Mouse (Mus musculus) C2C12 (cell line): ENCODE results near the gene Ssbp2. TPM values are rescaled to one million over a fixed set of nuclear protein-coding genes. Genes with fewer than 3 reads are reported as not detected.

Experiments used
- H3K27me3 ChIP-seq: one replicate; pipeline ENCODE4 v1.6.1; 2011; ENCODE audit not compliant: control insufficient read depth, insufficient read depth, insufficient read length
- H3K36me3 ChIP-seq: one replicate; pipeline ENCODE4 v1.6.1; 2011; ENCODE audit not compliant: control insufficient read depth, insufficient read depth
- H3K4me3 ChIP-seq: one replicate; pipeline ENCODE4 v1.5.1; 2011; ENCODE audit warnings: mild to moderate bottlenecking, control low read depth; ENCODE audit not compliant: poor library complexity, insufficient read depth, severe bottlenecking
- H3K79me2 ChIP-seq: one replicate; pipeline ENCODE4 v1.6.1; 2011; ENCODE audit not compliant: control insufficient read depth, insufficient read depth
- H3K79me3 ChIP-seq: one replicate; pipeline ENCODE4 v1.6.1; 2011; ENCODE audit warnings: low read depth, control low read depth
- H3ac ChIP-seq: one replicate; pipeline ENCODE3; 2011; ENCODE audit warnings: low read depth; ENCODE audit not compliant: control insufficient read depth, insufficient read length
- CEBPB ChIP-seq: IDR thresholded peaks from one replicate; pipeline ENCODE4 v1.6.1; 2011; ENCODE audit warnings: low read depth, mild to moderate bottlenecking, control low read depth, moderate library complexity
- CTCF ChIP-seq: IDR thresholded peaks from one replicate; pipeline ENCODE4 v1.5.1; 2011; ENCODE audit not compliant: control insufficient read depth, insufficient read depth, insufficient read length
- FOSL1 ChIP-seq: IDR thresholded peaks from one replicate; pipeline ENCODE4 v1.8.0; 2011; ENCODE audit warnings: mild to moderate bottlenecking, low read length; ENCODE audit not compliant: poor library complexity, insufficient read depth, severe bottlenecking
- MAX ChIP-seq: IDR thresholded peaks from one replicate; pipeline ENCODE4 v1.6.1; 2011; ENCODE audit warnings: mild to moderate bottlenecking, control low read depth
- MYOD1 ChIP-seq: IDR thresholded peaks from one replicate; pipeline ENCODE4 v1.6.1; 2011; ENCODE audit warnings: low read depth; ENCODE audit not compliant: control insufficient read depth, insufficient read length
- MYOG ChIP-seq: IDR thresholded peaks from one replicate; pipeline ENCODE4 v1.6.1; 2011; ENCODE audit not compliant: control insufficient read depth, insufficient read length; ENCODE audit errors: extremely low read depth
- USF1 ChIP-seq: IDR thresholded peaks from one replicate; pipeline ENCODE4 v1.6.1; 2011; ENCODE audit warnings: low read depth, mild to moderate bottlenecking, control low read depth, moderate library complexity
- polyA plus RNA-seq: library from polyadenylated mRNA; unstranded; fragments of >200 nt; fragmentation: generic; extraction: Trizol; gene quantifications from one replicate; pipeline ENCODE4 v1.2.1, GENCODE M21; 2012; ENCODE audit warnings: missing spikeins

Gene Ssbp2
- polyA plus RNA-seq, 1 experiment: 22.5 TPM

GRCm38 (mm10) chr13:91588475-91588874 is 128.4 kb downstream of the Ssbp2 start:
- Histone ChIP-seq H3ac (no peak overlapping the region), H3K4me3 (no peak overlapping the region), H3K79me2 (no peaks in the 10 kb centered on the region), H3K27me3 (no peaks in the 10 kb centered on the region), H3K36me3 (no peaks in the 10 kb centered on the region), H3K79me3 (no peaks in the 10 kb centered on the region)
- TF ChIP-seq CTCF: no peak
- no peak for TF ChIP-seq FOSL1
- TF ChIP-seq MYOG: no peak
- TF ChIP-seq USF1: no peak
- TF ChIP-seq MAX: no peak
- TF ChIP-seq CEBPB: no peak
- TF ChIP-seq MYOD1: no peak

- Histone ChIP-seq H3K79me2 (no peaks in the 10 kb centered on the region), H3K27me3 (no peaks in the 10 kb centered on the region), H3K79me3 (no peaks in the 10 kb centered on the region), H3ac (no peak overlapping the region), H3K4me3 (no peak overlapping the region), H3K36me3 (no peaks in the 10 kb centered on the region)
- TF ChIP-seq MYOG (no peak), MAX (no peak), FOSL1 (no peak), CEBPB (no peak), USF1 (no peak)
Measured at GRCm38 (mm10) chr13:91591863-91592262, 131.8 kb downstream of the Ssbp2 start.

- no peaks in the 10 kb centered on the region for H3K27me3 ChIP-seq
- no peak overlapping the region for H3K4me3 ChIP-seq
- no peaks in the 10 kb centered on the region for H3K79me3 ChIP-seq
- TF ChIP-seq FOSL1 (no peak), USF1 (no peak), MYOD1 (no peak), MAX (no peak), MYOG (no peak)
- H3K79me2 ChIP-seq: no peaks in the 10 kb centered on the region
- H3K36me3 ChIP-seq: no peaks in the 10 kb centered on the region
- no peak overlapping the region for H3ac ChIP-seq
Measured at GRCm38 (mm10) chr13:91595284-91595683, 135.2 kb downstream of the Ssbp2 start.

GRCm38 (mm10) chr13:91599594-91599993 is 139.5 kb downstream of the Ssbp2 start:
- Histone ChIP-seq H3K27me3 (no peaks in the 10 kb centered on the region), H3K79me2 (no peaks in the 10 kb centered on the region), H3K4me3 (no peak overlapping the region), H3K36me3 (no peaks in the 10 kb centered on the region), H3ac (no peak overlapping the region), H3K79me3 (no peaks in the 10 kb centered on the region)
- no peak for TF ChIP-seq MYOG
- TF ChIP-seq FOSL1: no peak
- TF ChIP-seq USF1: no peak
- TF ChIP-seq CTCF: no peak
- no peak for TF ChIP-seq CEBPB
- TF ChIP-seq MAX: no peak
- TF ChIP-seq MYOD1: no peak

- Histone ChIP-seq H3ac (no peak overlapping the region), H3K79me2 (no peaks in the 10 kb centered on the region), H3K36me3 (no peaks in the 10 kb centered on the region), H3K4me3 (no peak overlapping the region), H3K79me3 (no peaks in the 10 kb centered on the region), H3K27me3 (no peaks in the 10 kb centered on the region)
- no peak for TF ChIP-seq CTCF
- no peak for TF ChIP-seq MYOD1
- no peak for TF ChIP-seq CEBPB
- no peak for TF ChIP-seq USF1
- no peak for TF ChIP-seq MYOG
- no peak for TF ChIP-seq FOSL1
- no peak for TF ChIP-seq MAX
Measured at GRCm38 (mm10) chr13:91605043-91605840, 145.2 kb downstream of the Ssbp2 start.

GRCm38 (mm10) chr13:91610601-91611000 is 150.5 kb downstream of the Ssbp2 start:
- H3K4me3 ChIP-seq: no peak overlapping the region
- H3ac ChIP-seq: no peak overlapping the region
- no peaks in the 10 kb centered on the region for H3K27me3 ChIP-seq
- H3K36me3 ChIP-seq: no peaks in the 10 kb centered on the region
- no peak for TF ChIP-seq MYOD1
- no peak for TF ChIP-seq CEBPB
- no peak for TF ChIP-seq USF1
- TF ChIP-seq MYOG: no peak
- TF ChIP-seq CTCF: no peak
- TF ChIP-seq MAX: no peak
- TF ChIP-seq FOSL1: no peak
- H3K79me3 ChIP-seq: no peaks in the 10 kb centered on the region
- no peaks in the 10 kb centered on the region for H3K79me2 ChIP-seq
